Comparison of ENCODE assay signal across 10 mouse cellular contexts in genomic region chr1:151095344-151096050, GRCm38 (mm10).
DNase-seq lines count a peak whose midpoint lies in the region; ATAC-seq and TF ChIP-seq lines count a peak whose summit lies in the region.
"Had no signal": no experiment of that assay in that cellular context is flagged by ENCODE, and none has a peak within 500 bp of the region (broad histone marks: within the 10 kb centered on the region; RNA-seq: fewer than 3 reads in every experiment).

No protein-coding gene starts in this region.

- H3K79me2 ChIP-seq in liver, adult 2 months (ENCODE audit: control insufficient read depth, insufficient read depth, low read length), result no peaks in the 10 kb centered on the region

- TF ChIP-seq POLR2A in liver, adult 2 months (IDR thresholded peaks at IDR 0.05; ENCODE audit: extremely low read depth, insufficient read depth, low read length), result no peak

- no peaks in the 10 kb centered on the region for H3K9me3 ChIP-seq in lung, embryonic 15.5 days
- H3K9me3 ChIP-seq in forebrain, embryonic 16.5 days (ENCODE audit: control insufficient read depth, low read length), result no peaks in the 10 kb centered on the region
- H3K9me3 ChIP-seq in neural tube, embryonic 15.5 days (replicated peaks), result no peaks in the 10 kb centered on the region

- no peak for ATAC-seq in lung, embryonic 15.5 days (ENCODE audit: borderline replicate concordance, extremely low read depth, low FRiP score, low TSS enrichment)
- peak; percentile 60 for ATAC-seq in forebrain, embryonic 16.5 days
- no peak for ATAC-seq in neural tube, embryonic 15.5 days (ENCODE audit: low FRiP score)

- 0 out of 2 replicates have a peak overlapping the region, but pooled peaks have one; percentile 22 for H3K4me2 ChIP-seq in lung, embryonic 15.5 days
- H3K4me2 ChIP-seq in forebrain, embryonic 16.5 days (ENCODE audit: low read length), result no peak overlapping the region
- H3K4me2 ChIP-seq in neural tube, embryonic 15.5 days, result peak overlapping the region; percentile 31

- no peak overlapping the region for H3K9ac ChIP-seq in lung, embryonic 15.5 days
- no peak overlapping the region for H3K9ac ChIP-seq in forebrain, embryonic 16.5 days (replicated peaks; ENCODE audit: low read depth, low read length)
- no peak overlapping the region for H3K9ac ChIP-seq in liver, adult 2 months (ENCODE audit: low read depth, low read length)
- no peak overlapping the region for H3K9ac ChIP-seq in neural tube, embryonic 15.5 days (replicated peaks)

- H3K27me3 ChIP-seq in lung, embryonic 15.5 days, result no peaks in the 10 kb centered on the region
- no peaks in the 10 kb centered on the region for H3K27me3 ChIP-seq in forebrain, embryonic 16.5 days (replicated peaks; ENCODE audit: control insufficient read depth, insufficient read depth, low read length)
- H3K27me3 ChIP-seq in liver, adult 2 months (ENCODE audit: control insufficient read depth, insufficient read depth, low read length), result no peaks in the 10 kb centered on the region
- no peaks in the 10 kb centered on the region for H3K27me3 ChIP-seq in neural tube, embryonic 15.5 days (replicated peaks)

- no peak for TF ChIP-seq CTCF in liver, adult 2 months (IDR thresholded peaks at IDR 0.05; ENCODE audit: low read depth, low read length)

- 61% methylated on average over 10 of the region's 10 CpGs for WGBS in lung, embryonic 15.5 days
- 52% methylated on average over 10 of the region's 10 CpGs for WGBS in forebrain, embryonic 16.5 days
- WGBS in liver, adult 2 months, result 62% methylated on average over 10 of the region's 10 CpGs
- 47% methylated on average over 10 of the region's 10 CpGs for WGBS in neural tube, embryonic 15.5 days

- no peak for DNase-seq in lung, postnatal 4 days
- DNase-seq in liver, adult 2 months (ENCODE audit: extremely low read depth, low read depth, low spot score), result peak; percentile 52
- no peak for DNase-seq in left cerebral cortex, postnatal 10 days (ENCODE audit: extremely low spot score in 1 of 2, low spot score in 2 of 2)
- DNase-seq in lung, postnatal 10 days, result no peak
- no peak for DNase-seq in ovary, postnatal 14 days (ENCODE audit: low spot score)
- DNase-seq: gastrocnemius, postnatal 25 days; lung, adult 2 months had no signal

- peaks cover 3% of the 10 kb centered on the region; the same call in 1 of the 2 replicates for H3K4me1 ChIP-seq in lung, embryonic 15.5 days
- H3K4me1 ChIP-seq in forebrain, embryonic 16.5 days (replicated peaks; ENCODE audit: control insufficient read depth, insufficient read depth, low read length), result peaks cover 7% of the 10 kb centered on the region
- peaks cover 2% of the 10 kb centered on the region; the same call in 1 of the 2 replicates for H3K4me1 ChIP-seq in liver, adult 2 months (ENCODE audit: control insufficient read depth, insufficient read depth, low read length)
- H3K4me1 ChIP-seq in neural tube, embryonic 15.5 days, result peaks cover 7% of the 10 kb centered on the region

- H3K36me3 ChIP-seq in lung, embryonic 15.5 days, result no peaks in the 10 kb centered on the region
- H3K36me3 ChIP-seq in forebrain, embryonic 16.5 days (ENCODE audit: control insufficient read depth, insufficient read depth), result no peaks in the 10 kb centered on the region
- H3K36me3 ChIP-seq in liver, adult 2 months (ENCODE audit: control insufficient read depth, insufficient read depth, low read length), result no peaks in the 10 kb centered on the region
- no peaks in the 10 kb centered on the region for H3K36me3 ChIP-seq in neural tube, embryonic 15.5 days

- H3K4me3 ChIP-seq in lung, embryonic 15.5 days, result no peak overlapping the region
- H3K4me3 ChIP-seq in forebrain, embryonic 16.5 days (replicated peaks; ENCODE audit: low read length), result no peak overlapping the region
- peak overlapping the region; percentile 20; the same call in 1 of the 2 replicates for H3K4me3 ChIP-seq in liver, adult 2 months (ENCODE audit: insufficient read depth, low read depth, low read length)
- H3K4me3 ChIP-seq in neural tube, embryonic 15.5 days (replicated peaks), result no peak overlapping the region

- intact Hi-C loops in left cerebral cortex, postnatal 10 days (cut with DNase I), result no loop called here

- no peak overlapping the region for H3K27ac ChIP-seq in lung, embryonic 15.5 days
- H3K27ac ChIP-seq in forebrain, embryonic 16.5 days (ENCODE audit: low read length), result no peak overlapping the region
- no peak overlapping the region for H3K27ac ChIP-seq in liver, adult 2 months (replicated peaks; ENCODE audit: insufficient read depth, low read depth, low read length)
- H3K27ac ChIP-seq in neural tube, embryonic 15.5 days (replicated peaks), result no peak overlapping the region
